Comparison of ENCODE assay signal across 18 mouse cellular contexts in the genomic region with DNA sequence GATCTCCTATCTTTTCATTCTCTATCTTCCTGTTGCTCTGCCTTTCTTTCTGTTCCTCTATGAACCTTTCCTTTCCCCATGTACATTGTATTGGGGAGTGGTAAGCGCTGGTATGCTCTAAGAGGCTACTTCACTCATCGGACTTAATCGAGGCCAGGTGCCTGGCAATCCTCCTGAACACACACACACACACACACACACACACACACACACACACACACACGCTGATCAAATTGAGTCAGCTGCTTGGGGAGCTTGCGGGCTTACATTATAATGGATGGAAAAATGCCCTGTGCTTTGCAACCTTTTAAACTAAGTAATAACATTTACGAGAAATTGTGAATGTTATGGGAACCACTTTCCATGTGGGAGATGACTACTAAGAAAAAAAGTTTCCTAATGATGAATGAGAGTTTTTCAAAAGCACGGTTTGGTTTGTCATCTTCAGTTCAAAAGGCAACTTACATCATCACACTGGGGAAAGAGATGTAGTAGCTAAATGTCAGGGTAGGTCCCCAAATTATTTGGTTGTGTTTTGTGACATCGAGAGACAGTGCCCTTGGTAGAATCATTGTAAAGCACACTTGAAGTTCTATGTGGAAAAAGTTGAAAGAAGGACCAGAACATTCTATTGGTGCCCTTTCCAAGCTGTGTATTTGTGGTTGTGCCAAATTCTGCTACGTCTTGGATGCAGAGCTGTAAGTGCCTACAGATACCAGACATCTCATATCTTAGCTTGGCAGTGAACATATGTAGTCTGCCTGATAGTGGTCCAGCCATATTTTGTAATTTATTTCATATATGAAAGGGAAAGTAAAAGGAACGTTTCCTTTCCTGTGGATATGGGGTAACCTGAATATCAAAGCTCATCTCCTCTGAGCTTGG. TPM values are rescaled to one million over a fixed set of nuclear protein-coding genes. Genes with fewer than 3 reads are reported as not detected.
A peak's percentile ranks its signal among the peaks of the same experiment; 100 is the strongest.
DNase-seq lines count a peak whose midpoint lies in the region; ATAC-seq and TF ChIP-seq lines count a peak whose summit lies in the region.
"Had no signal": no experiment of that assay in that cellular context is flagged by ENCODE, and none has a peak within 500 bp of the region (broad histone marks: within the 10 kb centered on the region; RNA-seq: fewer than 3 reads in every experiment).

No protein-coding gene starts in this region.

- no peak for DNase-seq in limb, embryonic 10.5 days (ENCODE audit: low spot score)
- no peak for DNase-seq in ovary, postnatal 36 days (ENCODE audit: low spot score)
- DNase-seq in kidney, postnatal 25 days = no peak
- DNase-seq: cerebellum, adult 2 months; gastrocnemius, postnatal 10 days; heart, postnatal 36 days; kidney, postnatal 10 days; layer of hippocampus, postnatal 36 days; thymus, postnatal 25 days had no signal

- no peak for TF ChIP-seq POLR2A in embryonic fibroblast, embryonic 13.5 days (IDR thresholded peaks at IDR 0.05; ENCODE audit: low read depth, low read length)

- no peak overlapping the region for H3K4me2 ChIP-seq in limb, embryonic 12.5 days
- H3K4me2 ChIP-seq in limb, embryonic 13.5 days (replicated peaks) = no peak overlapping the region
- no peak overlapping the region for H3K4me2 ChIP-seq in kidney, embryonic 16.5 days (replicated peaks; ENCODE audit: low read depth, low read length)
- H3K4me2 ChIP-seq: lung, embryonic 15.5 days; midbrain, embryonic 12.5 days had no signal

- no peaks in the 10 kb centered on the region for H3K36me3 ChIP-seq in limb, embryonic 12.5 days
- peaks cover 26% of the 10 kb centered on the region for H3K36me3 ChIP-seq in limb, embryonic 10.5 days
- H3K36me3 ChIP-seq in limb, embryonic 13.5 days = no peaks in the 10 kb centered on the region; the same call in none of the 2 replicates
- no peaks in the 10 kb centered on the region for H3K36me3 ChIP-seq in kidney, embryonic 16.5 days (ENCODE audit: insufficient read depth, low read length)
- H3K36me3 ChIP-seq: lung, embryonic 15.5 days; midbrain, embryonic 12.5 days had no signal

- H3K9me3 ChIP-seq in limb, embryonic 12.5 days = no peaks in the 10 kb centered on the region
- H3K9me3 ChIP-seq in limb, embryonic 10.5 days (replicated peaks) = no peaks in the 10 kb centered on the region
- H3K9me3 ChIP-seq in limb, embryonic 13.5 days = no peaks in the 10 kb centered on the region
- no peaks in the 10 kb centered on the region for H3K9me3 ChIP-seq in kidney, embryonic 16.5 days (ENCODE audit: low read length)
- H3K9me3 ChIP-seq: heart, embryonic 10.5 days; lung, embryonic 15.5 days; midbrain, embryonic 12.5 days had no signal

- peaks cover 26% of the 10 kb centered on the region for H3K4me1 ChIP-seq in limb, embryonic 12.5 days (replicated peaks)
- peaks cover 18% of the 10 kb centered on the region for H3K4me1 ChIP-seq in limb, embryonic 10.5 days
- H3K4me1 ChIP-seq in embryonic fibroblast, embryonic 13.5 days (ENCODE audit: control insufficient read depth, insufficient read depth, low read length) = peaks cover 11% of the 10 kb centered on the region
- H3K4me1 ChIP-seq in limb, embryonic 13.5 days = peaks cover 37% of the 10 kb centered on the region
- peaks cover 18% of the 10 kb centered on the region for H3K4me1 ChIP-seq in kidney, embryonic 16.5 days (ENCODE audit: insufficient read depth, low read length)

- no peak overlapping the region for H3K27ac ChIP-seq in limb, embryonic 12.5 days
- no peak overlapping the region for H3K27ac ChIP-seq in limb, embryonic 10.5 days
- H3K27ac ChIP-seq in embryonic fibroblast, embryonic 13.5 days (ENCODE audit: insufficient read depth, low read length) = peak overlapping the region; percentile 83
- no peak overlapping the region for H3K27ac ChIP-seq in limb, embryonic 13.5 days
- H3K27ac ChIP-seq in kidney, embryonic 16.5 days (ENCODE audit: low read length) = no peak overlapping the region
- H3K27ac ChIP-seq: heart, embryonic 10.5 days; lung, embryonic 15.5 days; midbrain, embryonic 12.5 days had no signal

- no peak overlapping the region for H3K9ac ChIP-seq in limb, embryonic 12.5 days (replicated peaks)
- no peak overlapping the region for H3K9ac ChIP-seq in limb, embryonic 13.5 days
- no peak overlapping the region for H3K9ac ChIP-seq in kidney, embryonic 16.5 days (replicated peaks; ENCODE audit: low read length)
- H3K9ac ChIP-seq: lung, embryonic 15.5 days; midbrain, embryonic 12.5 days had no signal

- peak; percentile 49; the same call in 1 of the 2 replicates for ATAC-seq in limb, embryonic 12.5 days (ENCODE audit: insufficient number of reproducible peaks, insufficient read depth, low FRiP score, low TSS enrichment, low read depth)
- ATAC-seq in limb, embryonic 13.5 days (ENCODE audit: low FRiP score, low read depth) = peak; percentile 76; the same call in 1 of the 2 replicates
- ATAC-seq in megakaryocyte progenitor cell, adult 5-6 weeks (replicated peaks; ENCODE audit: poor library complexity) = peak; percentile 88
- no peak for ATAC-seq in kidney, embryonic 16.5 days (ENCODE audit: low FRiP score, low TSS enrichment)
- ATAC-seq: intestine, embryonic 16.5 days had no signal

- no peaks in the 10 kb centered on the region for H3K27me3 ChIP-seq in limb, embryonic 12.5 days
- H3K27me3 ChIP-seq in limb, embryonic 10.5 days (ENCODE audit: low read depth, poor library complexity, severe bottlenecking) = no peaks in the 10 kb centered on the region
- no peaks in the 10 kb centered on the region for H3K27me3 ChIP-seq in limb, embryonic 13.5 days
- no peaks in the 10 kb centered on the region for H3K27me3 ChIP-seq in kidney, embryonic 16.5 days (ENCODE audit: insufficient read depth, low read length)
- H3K27me3 ChIP-seq: lung, embryonic 15.5 days; midbrain, embryonic 12.5 days had no signal

- no peak for TF ChIP-seq CTCF in embryonic fibroblast, embryonic 13.5 days (IDR thresholded peaks at IDR 0.05; ENCODE audit: borderline replicate concordance, insufficient read depth, low read length)

- no peak overlapping the region for H3K4me3 ChIP-seq in limb, embryonic 12.5 days (replicated peaks)
- no peak overlapping the region for H3K4me3 ChIP-seq in limb, embryonic 10.5 days
- no peak overlapping the region for H3K4me3 ChIP-seq in embryonic fibroblast, embryonic 13.5 days (ENCODE audit: insufficient read depth, low read length)
- H3K4me3 ChIP-seq in limb, embryonic 13.5 days = no peak overlapping the region
- H3K4me3 ChIP-seq in kidney, embryonic 16.5 days (ENCODE audit: low read length) = no peak overlapping the region
- H3K4me3 ChIP-seq: heart, embryonic 10.5 days; lung, embryonic 15.5 days; midbrain, embryonic 12.5 days had no signal

- 59% methylated on average over 10 of the region's 10 CpGs for WGBS in limb, embryonic 12.5 days
- WGBS in limb, embryonic 10.5 days = 90% methylated on average over 10 of the region's 10 CpGs
- 45% methylated on average over 10 of the region's 10 CpGs for WGBS in limb, embryonic 13.5 days
- WGBS in kidney, embryonic 16.5 days = 89% methylated on average over 10 of the region's 10 CpGs

RNA-seq across cellular contexts. Expression of gene Cblb, which starts 36.8 kb away (rescaled TPM):
- polyA plus RNA-seq in limb, embryonic 12.5 days (2016; fragmentation: Nextera tagmentation; extraction: Ambion mirVana) = 21.4 and 24.2 TPM in 2 replicates
- 31.6 and 34.6 TPM in 2 replicates for polyA plus RNA-seq in limb, embryonic 10.5 days (2016; fragmentation: Nextera tagmentation; extraction: Ambion mirVana)
- polyA plus RNA-seq in embryonic fibroblast, embryonic 13.5 days (2011; ENCODE audit: insufficient read length, low read depth, missing spikeins) = 26.5 and 34.1 TPM in 2 replicates
- 15.3 and 15.5 TPM in 2 replicates for polyA plus RNA-seq in limb, embryonic 13.5 days (2015; fragmentation: Nextera tagmentation; extraction: Ambion mirVana)
- total RNA-seq in megakaryocyte progenitor cell, adult 5-6 weeks (2015) = 13.4 and 18.3 TPM in 2 replicates
- 7.4 and 8.9 TPM in 2 replicates for total RNA-seq in megakaryocyte progenitor cell, adult 5-6 weeks (2017)
- polyA plus RNA-seq in kidney, embryonic 16.5 days (2015; fragmentation: Nextera tagmentation; extraction: Ambion mirVana) = 15.3 and 20.8 TPM in 2 replicates
